Mouse (Mus musculus) thymus, postnatal 25 days (tissue): ENCODE data around the gene Fam161a.
"Not testable (repeated sequence)": the region's sequence is repeated elsewhere in the genome, so short reads cannot be mapped to it uniquely, and the experiment has no call there.

Experiments used
- DNase-seq: peaks from one replicate; pipeline ENCODE4 v3.0.0; 2022

The Fam161a gene

DNA sequence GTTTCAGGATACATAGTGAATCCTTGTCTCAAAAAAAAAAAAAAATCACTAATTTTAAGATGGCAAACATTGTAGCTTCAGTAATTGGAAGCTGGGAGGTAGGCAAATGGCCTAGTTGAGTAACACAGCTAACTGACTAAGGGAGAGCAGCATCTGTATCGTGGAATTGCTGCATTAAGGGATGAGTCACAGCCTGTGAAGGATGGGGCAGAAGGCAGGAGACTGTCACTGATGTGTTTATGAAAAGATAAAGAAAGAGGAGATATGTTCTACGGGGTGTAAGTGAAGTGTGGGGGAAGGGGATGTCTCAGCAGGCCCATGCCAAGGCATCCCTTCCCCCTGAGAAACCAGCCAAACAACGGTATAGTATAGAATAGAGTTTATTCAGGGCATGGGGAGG is 56.5 kb downstream of the Fam161a start:
- DNase-seq = no peak

DNA sequence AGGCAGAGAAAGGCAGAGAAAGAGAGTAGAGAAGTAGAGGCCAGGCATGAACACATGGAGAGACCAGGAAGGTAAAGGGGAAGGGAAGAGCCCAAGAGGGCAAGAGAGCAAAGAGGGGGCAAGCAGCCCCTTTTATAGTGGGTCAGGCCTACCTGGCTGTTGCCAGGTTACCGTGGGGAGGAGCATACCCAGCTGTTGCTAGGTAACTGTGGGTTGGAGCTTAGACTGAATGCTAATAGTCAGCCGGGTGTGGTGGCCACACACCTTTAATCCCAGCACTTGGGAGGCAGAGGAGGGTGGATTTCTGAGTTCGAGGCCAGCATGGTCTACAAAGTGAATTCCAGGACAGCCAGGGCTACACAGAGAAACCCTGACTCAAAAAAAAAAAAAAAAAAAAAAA is 56.9 kb downstream of the Fam161a start:
- DNase-seq = not testable (repeated sequence)

DNA sequence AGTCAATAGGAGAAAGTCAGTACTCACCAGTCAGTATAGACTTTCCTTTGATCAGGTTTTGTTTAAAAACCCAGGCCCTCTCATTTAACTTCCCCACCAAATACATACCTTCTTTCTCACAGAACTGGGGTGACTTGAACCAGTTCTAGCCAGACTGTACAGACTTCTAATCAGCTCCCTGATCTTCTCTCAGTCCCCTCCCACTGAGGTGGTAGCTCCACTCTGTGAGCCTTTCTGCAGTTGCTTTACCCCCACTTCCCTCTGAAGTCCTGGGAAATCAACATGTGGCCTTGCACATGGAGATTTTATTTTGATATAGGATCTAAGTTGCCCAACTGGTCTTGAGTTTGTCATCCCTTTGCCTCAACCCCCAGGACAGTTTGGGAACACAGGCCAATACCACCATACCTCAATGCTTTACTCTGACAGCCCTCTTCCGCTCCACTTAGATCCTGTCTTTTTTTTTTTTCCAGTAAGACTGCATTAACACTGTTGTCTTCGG is 57.9 kb downstream of the Fam161a start:
- DNase-seq = no peak

- peak; percentile 65 for DNase-seq
Measured at GRCm38 (mm10) chr11:23067395-23068136, 60.2 kb downstream of the Fam161a start.

DNA sequence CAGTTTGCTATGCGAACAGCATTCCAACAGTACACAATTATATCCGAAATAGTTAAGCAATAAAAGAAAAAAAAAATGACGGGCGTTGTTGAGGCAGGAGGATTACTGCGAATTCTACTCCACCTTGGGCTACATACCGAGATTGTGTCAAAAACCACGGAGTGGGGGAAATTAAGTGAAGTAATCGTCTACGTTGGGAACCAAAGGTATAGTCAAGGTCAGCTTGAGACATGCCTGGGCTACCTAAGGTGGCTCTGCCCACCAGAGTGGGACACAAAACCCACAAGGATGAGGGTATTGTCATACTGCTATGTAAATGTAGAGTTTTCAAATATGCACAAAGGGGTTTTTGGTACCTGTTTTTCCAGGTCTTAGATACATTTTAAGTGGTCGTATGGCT is 60.9 kb downstream of the Fam161a start:
- DNase-seq = no peak

- not testable (repeated sequence) for DNase-seq
Measured at GRCm38 (mm10) chr11:23068986-23069385, 61.7 kb downstream of the Fam161a start.

GRCm38 (mm10) chr11:23074841-23075240 is 67.5 kb downstream of the Fam161a start:
- no peak for DNase-seq

DNA sequence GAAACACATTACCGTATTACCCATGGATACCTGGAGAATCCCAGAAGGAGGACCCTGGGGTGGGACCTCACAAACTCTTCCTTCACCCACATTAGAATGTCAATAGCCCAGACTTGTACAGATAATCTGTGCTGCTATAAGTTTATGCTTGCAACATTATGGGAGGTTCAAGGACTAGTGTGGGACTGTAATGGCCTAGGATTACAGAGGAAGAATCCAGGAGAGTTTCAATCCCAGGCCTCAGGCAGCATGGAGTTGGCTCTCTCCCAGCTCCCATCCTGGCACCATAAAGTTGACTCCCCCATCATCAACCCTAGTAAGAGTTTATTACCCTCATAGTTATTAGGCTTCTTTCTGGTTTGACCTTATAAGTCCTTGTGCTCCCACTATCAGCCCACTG is 71.2 kb downstream of the Fam161a start:
- DNase-seq = no peak
